Mouse (Mus musculus) heart, embryonic 16.5 days (tissue): ENCODE measurements around the gene Afap1. TPM values are rescaled to one million over a fixed set of nuclear protein-coding genes. Genes with fewer than 3 reads are reported as not detected.

ENCODE experiments used
- ATAC-seq: fragments of 200-750 bp; cut with Nextera tagmentation; replicated peaks from 2 replicates; pipeline ENCODE4 v1.8.0; 2017; ENCODE audit warnings: moderate number of reproducible peaks; ENCODE audit not compliant: insufficient read depth, low FRiP score; ENCODE audit errors: extremely low read depth
- H3K27ac ChIP-seq: fragments of 300-500 bp; sonication (generic); 2 replicates; pipeline ENCODE4 v1.5.1; 2014; ENCODE audit warnings: mild to moderate bottlenecking, low read length, control low read depth, moderate library complexity
- H3K27me3 ChIP-seq: fragments of 300-500 bp; sonication (generic); 2 replicates; pipeline ENCODE4 v1.6.1; 2014; ENCODE audit warnings: low read length, mixed read lengths; ENCODE audit not compliant: control insufficient read depth, insufficient read depth
- H3K36me3 ChIP-seq: fragments of 300-500 bp; sonication (generic); 2 replicates; pipeline ENCODE4 v1.6.1; 2014; ENCODE audit not compliant: control insufficient read depth, insufficient read depth
- H3K4me1 ChIP-seq: fragments of 300-500 bp; sonication (generic); 2 replicates; pipeline ENCODE4 v1.6.1; 2014; ENCODE audit warnings: low read length, mixed read lengths; ENCODE audit not compliant: control insufficient read depth, insufficient read depth
- H3K4me2 ChIP-seq: fragments of 300-500 bp; sonication (generic); 2 replicates; pipeline ENCODE4 v1.6.1; 2014; ENCODE audit warnings: low read depth, mild to moderate bottlenecking, control low read depth, low read length
- H3K4me3 ChIP-seq: fragments of 300-500 bp; sonication (generic); 2 replicates; pipeline ENCODE4 v1.5.1; 2014; ENCODE audit warnings: mild to moderate bottlenecking, control low read depth, low read length
- H3K9ac ChIP-seq: fragments of 300-500 bp; sonication (generic); 2 replicates; pipeline ENCODE4 v1.6.1; 2014; ENCODE audit warnings: low read length, control low read depth
- H3K9me3 ChIP-seq: fragments of 300-500 bp; sonication (generic); replicated peaks from 2 replicates; pipeline ENCODE4 v1.6.1; 2016; ENCODE audit warnings: low read length; ENCODE audit not compliant: control insufficient read depth
- WGBS: fragments of 180-500 bp; shearing (Covaris S2); extraction: QIAGEN DNeasy Blood & Tissue Kit; methylation state at CpG from one replicate; pipeline ENCODE4 v1.1.7; 2014; 5-methylcytosine and 5-hydroxymethylcytosine counted together
- polyA plus RNA-seq: library from polyadenylated mRNA; unstranded; fragments of >200 nt; fragmentation: Nextera tagmentation; extraction: Ambion mirVana; gene quantifications from 2 replicates; pipeline ENCODE4 v1.2.1, GENCODE M21; 2015

Afap1 gene
- polyA plus RNA-seq, 1 experiment from 2014 or later: 24.5 TPM

GRCm38 (mm10) chr5:35893805-35894260, 714 bp downstream of the Afap1 start:
- no peaks in the 10 kb centered on the region for H3K9me3 ChIP-seq
- 0 out of 2 replicates have a peak, but pooled peaks cover 2% of the 10 kb centered on the region for H3K27me3 ChIP-seq
- peak overlapping the region; percentile 90 for H3K27ac ChIP-seq
- ATAC-seq: peak; percentile 53
- H3K4me3 ChIP-seq: peak overlapping the region; percentile 94
- WGBS: under 1% methylated on average over 21 of the region's 21 CpGs
- H3K4me2 ChIP-seq: peak overlapping the region; percentile 95
- peak overlapping the region; percentile 99 for H3K9ac ChIP-seq
- H3K36me3 ChIP-seq: no peaks in the 10 kb centered on the region; the same call in 1 of the 2 replicates
- H3K4me1 ChIP-seq: peaks cover 42% of the 10 kb centered on the region

GRCm38 (mm10) chr5:35894295-35895047, 1.4 kb downstream of the Afap1 start:
- no peaks in the 10 kb centered on the region for H3K9me3 ChIP-seq
- no peaks in the 10 kb centered on the region; the same call in 1 of the 2 replicates for H3K36me3 ChIP-seq
- H3K4me2 ChIP-seq: peak overlapping the region; percentile 95
- ATAC-seq: no peak
- WGBS: 10% methylated on average over 30 of the region's 30 CpGs
- H3K27me3 ChIP-seq: 0 out of 2 replicates have a peak, but pooled peaks cover 2% of the 10 kb centered on the region
- peak overlapping the region; percentile 99 for H3K9ac ChIP-seq
- H3K4me1 ChIP-seq: peaks cover 43% of the 10 kb centered on the region
- H3K27ac ChIP-seq: peak overlapping the region; percentile 90
- H3K4me3 ChIP-seq: peak overlapping the region; percentile 94

- no peak overlapping the region for H3K27ac ChIP-seq
- H3K4me1 ChIP-seq: peaks cover 57% of the 10 kb centered on the region
Observed at GRCm38 (mm10) chr5:35895926-35896325, 2.8 kb downstream of the Afap1 start.

GRCm38 (mm10) chr5:35896556-35896955, 3.4 kb downstream of the Afap1 start:
- 0 out of 2 replicates have a peak, but pooled peaks cover 2% of the 10 kb centered on the region for H3K27me3 ChIP-seq
- no peak overlapping the region for H3K4me2 ChIP-seq
- no peaks in the 10 kb centered on the region for H3K9me3 ChIP-seq
- peaks cover 63% of the 10 kb centered on the region for H3K4me1 ChIP-seq
- H3K36me3 ChIP-seq: no peaks in the 10 kb centered on the region; the same call in 1 of the 2 replicates
- H3K4me3 ChIP-seq: no peak overlapping the region
- ATAC-seq: no peak
- WGBS: 61% methylated on average over 4 of the region's 4 CpGs
- no peak overlapping the region for H3K9ac ChIP-seq
- no peak overlapping the region for H3K27ac ChIP-seq

More at GRCm38 (mm10) chr5:35895926-35896325, 2.8 kb downstream of the Afap1 start:
- Histone ChIP-seq H3K27me3 (0 out of 2 replicates have a peak, but pooled peaks cover 2% of the 10 kb centered on the region), H3K36me3 (no peaks in the 10 kb centered on the region; the same call in 1 of the 2 replicates), H3K4me2 (0 out of 2 replicates have a peak overlapping the region, but pooled peaks have one; percentile 95), H3K9me3 (no peaks in the 10 kb centered on the region), H3K9ac (no peak overlapping the region), H3K4me3 (no peak overlapping the region)
- no peak for ATAC-seq
- 80% methylated on average over 4 of the region's 4 CpGs for WGBS

- Histone ChIP-seq H3K27ac (0 out of 2 replicates have a peak overlapping the region, but pooled peaks have one; percentile 23), H3K36me3 (no peaks in the 10 kb centered on the region; the same call in 1 of the 2 replicates), H3K27me3 (0 out of 2 replicates have a peak, but pooled peaks cover 2% of the 10 kb centered on the region), H3K4me1 (peaks cover 63% of the 10 kb centered on the region), H3K4me2 (no peak overlapping the region; the same call in 1 of the 2 replicates), H3K9ac (no peak overlapping the region; the same call in 1 of the 2 replicates), H3K4me3 (no peak overlapping the region), H3K9me3 (no peaks in the 10 kb centered on the region)
- no peak for ATAC-seq
- 64% methylated on average over 4 of the region's 4 CpGs for WGBS
Observed at GRCm38 (mm10) chr5:35897147-35897546, 4.0 kb downstream of the Afap1 start.

GRCm38 (mm10) chr5:35898114-35898513, 5.0 kb downstream of the Afap1 start:
- no peak for ATAC-seq
- no peak overlapping the region for H3K27ac ChIP-seq

GRCm38 (mm10) chr5:35898994-35899393, 5.9 kb downstream of the Afap1 start:
- Histone ChIP-seq H3K9ac (no peak overlapping the region), H3K4me1 (peaks cover 71% of the 10 kb centered on the region), H3K27ac (no peak overlapping the region), H3K9me3 (no peaks in the 10 kb centered on the region), H3K4me2 (no peak overlapping the region), H3K4me3 (no peak overlapping the region), H3K27me3 (no peaks in the 10 kb centered on the region), H3K36me3 (peaks cover 3% of the 10 kb centered on the region; the same call in 1 of the 2 replicates)
- WGBS: 81% methylated on average over 3 of the region's 3 CpGs
- ATAC-seq: no peak

More at GRCm38 (mm10) chr5:35898114-35898513, 5.0 kb downstream of the Afap1 start:
- WGBS: 59% methylated on average over 4 of the region's 4 CpGs
- no peaks in the 10 kb centered on the region for H3K9me3 ChIP-seq
- H3K4me3 ChIP-seq: no peak overlapping the region
- peaks cover 62% of the 10 kb centered on the region for H3K4me1 ChIP-seq
- H3K27me3 ChIP-seq: no peaks in the 10 kb centered on the region
- no peak overlapping the region for H3K9ac ChIP-seq
- peaks cover 3% of the 10 kb centered on the region; the same call in 1 of the 2 replicates for H3K36me3 ChIP-seq
- H3K4me2 ChIP-seq: no peak overlapping the region

GRCm38 (mm10) chr5:35900401-35901225, 7.5 kb downstream of the Afap1 start:
- Histone ChIP-seq H3K4me3 (no peak overlapping the region), H3K9me3 (no peaks in the 10 kb centered on the region), H3K4me2 (peak overlapping the region; percentile 45), H3K27me3 (no peaks in the 10 kb centered on the region), H3K9ac (no peak overlapping the region), H3K27ac (peak overlapping the region; percentile 81), H3K4me1 (peaks cover 80% of the 10 kb centered on the region), H3K36me3 (peaks cover 3% of the 10 kb centered on the region; the same call in 1 of the 2 replicates)
- ATAC-seq: no peak
- WGBS: 18% methylated on average over 10 of the region's 10 CpGs
